Mouse (Mus musculus): ENCODE results near the gene Fbxo41. TPM values are rescaled to one million over a fixed set of nuclear protein-coding genes. Genes with fewer than 3 reads are reported as not detected.
A peak's percentile ranks its signal among the peaks of the same experiment; 100 is the strongest.

Gene Fbxo41
- polyA plus RNA-seq, 1 experiment from 2014 or later, result 0.93 TPM

GRCm38 (mm10) chr6:85513531-85513910 lies 10.7 kb upstream of the Fbxo41 start, which contains the start of gene Egr4:
TSS of gene Egr4 (minus strand) at chr6:85513589.
- peak; percentile 46; the same call in 1 of the 2 replicates for ATAC-seq (ENCODE audit: low FRiP score)
- peak within 1 kb of the TSS; percentile 81 for H3K4me2 ChIP-seq (replicated peaks; ENCODE audit: low read depth, low read length)
- H3K4me1 ChIP-seq (replicated peaks; ENCODE audit: control insufficient read depth, insufficient read depth, low read length), result peaks cover 13% of the 10 kb centered on the region

GRCm38 (mm10) chr6:85512577-85513530 lies 10.1 kb upstream of the Fbxo41 start:
- peak overlapping the region; percentile 44 for H3K4me3 ChIP-seq (ENCODE audit: low read depth, low read length)
- H3K36me3 ChIP-seq (ENCODE audit: control insufficient read depth, insufficient read depth, low read length), result no peaks in the 10 kb centered on the region
- no peaks in the 10 kb centered on the region for H3K9me3 ChIP-seq (ENCODE audit: control insufficient read depth, low read length)
- DNase-seq (ENCODE audit: low spot score) (peak; percentile 59), ATAC-seq (ENCODE audit: low FRiP score) (peak; percentile 43)
- WGBS, result 2% methylated on average over 59 of the region's 90 CpGs
- no peak overlapping the region for H3K27ac ChIP-seq (ENCODE audit: low read depth, low read length)
- H3K4me2 ChIP-seq (replicated peaks; ENCODE audit: low read depth, low read length), result peak overlapping the region; percentile 81
- no peak overlapping the region for H3K9ac ChIP-seq (ENCODE audit: low read depth, low read length)
- H3K4me1 ChIP-seq (replicated peaks; ENCODE audit: control insufficient read depth, insufficient read depth, low read length), result peaks cover 9% of the 10 kb centered on the region
- H3K27me3 ChIP-seq (ENCODE audit: control insufficient read depth, insufficient read depth, low read length), result peaks cover 56% of the 10 kb centered on the region

More at GRCm38 (mm10) chr6:85513531-85513910, 10.7 kb upstream of the Fbxo41 start, which contains the start of gene Egr4:
- H3K4me3 ChIP-seq (ENCODE audit: low read depth, low read length), result peak within 1 kb of the TSS; percentile 44
- DNase-seq (ENCODE audit: low spot score), result peak; percentile 72
- H3K9me3 ChIP-seq (ENCODE audit: control insufficient read depth, low read length), result no peaks in the 10 kb centered on the region
- H3K9ac ChIP-seq (ENCODE audit: low read depth, low read length), result 0 out of 2 replicates have a peak within 1 kb of the TSS, but pooled peaks have one; percentile 11
- WGBS, result under 1% methylated on average over 35 of the region's 38 CpGs
- no peaks in the 10 kb centered on the region for H3K36me3 ChIP-seq (ENCODE audit: control insufficient read depth, insufficient read depth, low read length)
- peaks cover 56% of the 10 kb centered on the region for H3K27me3 ChIP-seq (ENCODE audit: control insufficient read depth, insufficient read depth, low read length)
- H3K27ac ChIP-seq (ENCODE audit: low read depth, low read length), result no peak within 1 kb of the TSS

- DNase-seq (ENCODE audit: low spot score), result no peak
- Histone ChIP-seq H3K4me2 (replicated peaks; ENCODE audit: low read depth, low read length) (peak overlapping the region; percentile 61), H3K9me3 (ENCODE audit: control insufficient read depth, low read length) (no peaks in the 10 kb centered on the region), H3K9ac (ENCODE audit: low read depth, low read length) (no peak overlapping the region), H3K4me1 (replicated peaks; ENCODE audit: control insufficient read depth, insufficient read depth, low read length) (peaks cover 9% of the 10 kb centered on the region), H3K27ac (ENCODE audit: low read depth, low read length) (no peak overlapping the region), H3K27me3 (ENCODE audit: control insufficient read depth, insufficient read depth, low read length) (peaks cover 54% of the 10 kb centered on the region), H3K36me3 (ENCODE audit: control insufficient read depth, insufficient read depth, low read length) (no peaks in the 10 kb centered on the region), H3K4me3 (ENCODE audit: low read depth, low read length) (peak overlapping the region; percentile 44)
- no peak for ATAC-seq (ENCODE audit: low FRiP score)
- 0% methylated on average over 21 of the region's 36 CpGs for WGBS
Observed at GRCm38 (mm10) chr6:85512056-85512440, 9.3 kb upstream of the Fbxo41 start.

DNA sequence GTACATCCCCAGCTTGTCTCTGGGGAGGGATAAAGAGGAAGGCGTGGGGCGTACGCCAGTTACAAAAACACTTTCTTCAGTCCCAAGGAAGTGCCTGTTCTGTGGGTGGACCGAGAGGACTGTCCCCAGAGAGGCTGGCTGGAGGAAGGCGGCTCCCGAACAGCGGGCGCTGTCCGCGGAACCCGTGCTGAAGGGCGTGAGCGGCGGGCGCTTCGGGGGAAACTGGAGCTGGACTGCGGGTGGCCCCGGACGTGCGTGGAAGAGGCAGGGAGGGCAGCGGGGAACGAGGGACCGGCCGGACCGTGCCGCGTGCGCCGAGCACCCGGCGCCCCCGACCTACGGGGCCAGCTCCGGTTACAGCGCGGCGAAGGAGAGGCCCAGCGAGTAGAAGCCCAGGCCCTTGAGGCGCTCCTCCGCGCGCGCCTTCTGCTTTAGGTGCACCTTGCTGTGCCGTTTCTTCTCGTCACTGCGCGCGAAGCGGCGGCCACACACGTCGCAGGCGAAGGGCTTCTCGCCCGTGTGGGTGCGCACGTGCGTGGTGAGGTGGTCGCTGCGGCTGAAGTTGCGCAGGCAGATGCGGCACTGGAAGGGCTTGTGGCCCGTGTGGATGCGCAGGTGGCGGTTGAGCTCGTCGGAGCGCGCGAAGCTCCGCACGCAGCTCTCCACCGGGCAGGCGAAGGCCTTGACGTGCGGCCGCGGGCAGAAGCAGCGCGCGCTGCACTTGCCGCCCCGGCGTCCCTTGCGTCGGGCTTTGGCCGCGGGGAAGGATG lies 8.7 kb upstream of the Fbxo41 start:
- H3K27ac ChIP-seq (ENCODE audit: low read depth, low read length), result no peak overlapping the region
- no peak overlapping the region for H3K9ac ChIP-seq (ENCODE audit: low read depth, low read length)
- H3K36me3 ChIP-seq (ENCODE audit: control insufficient read depth, insufficient read depth, low read length), result no peaks in the 10 kb centered on the region
- H3K4me3 ChIP-seq (ENCODE audit: low read depth, low read length), result peak overlapping the region; percentile 44
- H3K9me3 ChIP-seq (ENCODE audit: control insufficient read depth, low read length), result no peaks in the 10 kb centered on the region
- H3K4me2 ChIP-seq (replicated peaks; ENCODE audit: low read depth, low read length), result peak overlapping the region; percentile 61
- peaks cover 51% of the 10 kb centered on the region for H3K27me3 ChIP-seq (ENCODE audit: control insufficient read depth, insufficient read depth, low read length)
- under 1% methylated on average over 81 of the region's 88 CpGs for WGBS
- DNase-seq (ENCODE audit: low spot score) (peak; percentile 67), ATAC-seq (ENCODE audit: low FRiP score) (no peak)
- peaks cover 9% of the 10 kb centered on the region for H3K4me1 ChIP-seq (replicated peaks; ENCODE audit: control insufficient read depth, insufficient read depth, low read length)

- ATAC-seq (ENCODE audit: low FRiP score) (no peak), DNase-seq (ENCODE audit: low spot score) (peak; percentile 86)
- Histone ChIP-seq H3K4me1 (replicated peaks; ENCODE audit: control insufficient read depth, insufficient read depth, low read length) (peaks cover 9% of the 10 kb centered on the region), H3K36me3 (ENCODE audit: control insufficient read depth, insufficient read depth, low read length) (no peaks in the 10 kb centered on the region), H3K4me3 (ENCODE audit: low read depth, low read length) (no peak overlapping the region), H3K9ac (ENCODE audit: low read depth, low read length) (no peak overlapping the region), H3K9me3 (ENCODE audit: control insufficient read depth, low read length) (no peaks in the 10 kb centered on the region), H3K27ac (ENCODE audit: low read depth, low read length) (no peak overlapping the region), H3K27me3 (ENCODE audit: control insufficient read depth, insufficient read depth, low read length) (peaks cover 49% of the 10 kb centered on the region), H3K4me2 (replicated peaks; ENCODE audit: low read depth, low read length) (no peak overlapping the region)
- WGBS, result 2% methylated on average over 6 of the region's 6 CpGs
Observed at GRCm38 (mm10) chr6:85510476-85510875, 7.7 kb upstream of the Fbxo41 start.

DNA sequence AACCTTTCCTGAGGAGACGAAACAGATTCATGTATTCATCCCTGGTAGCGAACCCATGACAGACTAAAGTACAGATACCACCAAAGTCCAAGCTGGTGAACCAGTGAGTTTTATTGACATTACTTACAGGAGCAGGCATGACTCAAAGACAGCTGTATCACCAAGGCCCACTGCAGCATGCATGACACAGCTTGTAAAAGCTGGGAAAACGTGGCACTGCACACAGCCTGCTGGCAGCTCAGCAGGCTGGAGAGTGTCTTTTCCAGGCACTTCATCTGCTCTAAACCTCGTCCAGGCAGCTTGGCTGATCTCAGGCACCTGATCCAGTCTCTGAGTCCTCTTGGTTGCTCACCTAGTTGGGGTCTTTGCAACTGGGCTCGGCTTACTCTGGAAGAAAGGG lies 5.8 kb upstream of the Fbxo41 start:
- Histone ChIP-seq H3K4me1 (replicated peaks; ENCODE audit: control insufficient read depth, insufficient read depth, low read length) (peaks cover 9% of the 10 kb centered on the region), H3K4me2 (replicated peaks; ENCODE audit: low read depth, low read length) (no peak overlapping the region), H3K9ac (ENCODE audit: low read depth, low read length) (no peak overlapping the region), H3K36me3 (ENCODE audit: control insufficient read depth, insufficient read depth, low read length) (no peaks in the 10 kb centered on the region), H3K9me3 (ENCODE audit: control insufficient read depth, low read length) (no peaks in the 10 kb centered on the region), H3K4me3 (ENCODE audit: low read depth, low read length) (no peak overlapping the region), H3K27me3 (ENCODE audit: control insufficient read depth, insufficient read depth, low read length) (peaks cover 35% of the 10 kb centered on the region), H3K27ac (ENCODE audit: low read depth, low read length) (no peak overlapping the region)
- WGBS, result 53% methylated on average over 5 of the region's 5 CpGs
- DNase-seq (ENCODE audit: low spot score) (no peak), ATAC-seq (ENCODE audit: low FRiP score) (no peak)

- no peak overlapping the region for H3K4me2 ChIP-seq (replicated peaks; ENCODE audit: low read depth, low read length)
- no peaks in the 10 kb centered on the region for H3K9me3 ChIP-seq (ENCODE audit: control insufficient read depth, low read length)
- H3K36me3 ChIP-seq (ENCODE audit: control insufficient read depth, insufficient read depth, low read length), result no peaks in the 10 kb centered on the region
- H3K27ac ChIP-seq (ENCODE audit: low read depth, low read length), result no peak overlapping the region
- H3K4me3 ChIP-seq (ENCODE audit: low read depth, low read length), result no peak overlapping the region
- 61% methylated on average over 2 of the region's 2 CpGs for WGBS
- no peaks in the 10 kb centered on the region; the same call in 1 of the 2 replicates for H3K27me3 ChIP-seq (ENCODE audit: control insufficient read depth, insufficient read depth, low read length)
- DNase-seq (ENCODE audit: low spot score), result no peak
- H3K9ac ChIP-seq (ENCODE audit: low read depth, low read length), result no peak overlapping the region
- H3K4me1 ChIP-seq (replicated peaks; ENCODE audit: control insufficient read depth, insufficient read depth, low read length), result peaks cover 7% of the 10 kb centered on the region
- no peak for ATAC-seq (ENCODE audit: low FRiP score)
Observed at GRCm38 (mm10) chr6:85504908-85505307, 2.1 kb upstream of the Fbxo41 start.

GRCm38 (mm10) chr6:85502103-85502910 lies 487 bp downstream of the Fbxo41 start:
- no peaks in the 10 kb centered on the region for H3K27me3 ChIP-seq (ENCODE audit: control insufficient read depth, insufficient read depth, low read length)
- peak overlapping the region; percentile 76 for H3K4me3 ChIP-seq (ENCODE audit: low read depth, low read length)
- no peaks in the 10 kb centered on the region for H3K9me3 ChIP-seq (ENCODE audit: control insufficient read depth, low read length)
- H3K4me1 ChIP-seq (replicated peaks; ENCODE audit: control insufficient read depth, insufficient read depth, low read length), result peaks cover 7% of the 10 kb centered on the region
- H3K4me2 ChIP-seq (replicated peaks; ENCODE audit: low read depth, low read length), result peak overlapping the region; percentile 90
- H3K36me3 ChIP-seq (ENCODE audit: control insufficient read depth, insufficient read depth, low read length), result no peaks in the 10 kb centered on the region
- H3K27ac ChIP-seq (ENCODE audit: low read depth, low read length), result peak overlapping the region; percentile 65
- under 1% methylated on average over 32 of the region's 37 CpGs for WGBS
- H3K9ac ChIP-seq (ENCODE audit: low read depth, low read length), result peak overlapping the region; percentile 84
- DNase-seq (ENCODE audit: low spot score), result peak; percentile 72
- peak; percentile 86 for ATAC-seq (ENCODE audit: low FRiP score)
